In genomic region chr12:3760876-3761590, GRCm38 (mm10) we compare ENCODE assay signal across 17 mouse cellular contexts. TPM values are rescaled to one million over a fixed set of nuclear protein-coding genes. Genes with fewer than 3 reads are reported as not detected.
A peak's percentile ranks its signal among the peaks of the same experiment; 100 is the strongest.
DNase-seq lines count a peak whose midpoint lies in the region; ATAC-seq and TF ChIP-seq lines count a peak whose summit lies in the region.
"Had no signal": no experiment of that assay in that cellular context is flagged by ENCODE, and none has a peak within 500 bp of the region (broad histone marks: within the 10 kb centered on the region; RNA-seq: fewer than 3 reads in every experiment).

No protein-coding gene starts in this region.

- H3K4me2 ChIP-seq in neural tube, embryonic 13.5 days, result no peak overlapping the region
- no peak overlapping the region for H3K4me2 ChIP-seq in forebrain, postnatal 0 days (ENCODE audit: low read depth)
- no peak overlapping the region for H3K4me2 ChIP-seq in intestine, embryonic 15.5 days (replicated peaks)
- H3K4me2 ChIP-seq: embryonic facial prominence, embryonic 15.5 days; heart, embryonic 12.5 days; limb, embryonic 13.5 days; liver, embryonic 15.5 days had no signal

- no peak for TF ChIP-seq POLR2A in olfactory bulb, adult 2 months (IDR thresholded peaks at IDR 0.05; ENCODE audit: insufficient read depth, low read depth, low read length)

- H3K9ac ChIP-seq in neural tube, embryonic 13.5 days, result no peak overlapping the region
- H3K9ac ChIP-seq in forebrain, postnatal 0 days, result no peak overlapping the region
- no peak overlapping the region for H3K9ac ChIP-seq in intestine, embryonic 15.5 days
- H3K9ac ChIP-seq: embryonic facial prominence, embryonic 15.5 days; heart, embryonic 12.5 days; limb, embryonic 13.5 days; liver, embryonic 15.5 days had no signal

- H3K36me3 ChIP-seq in neural tube, embryonic 13.5 days, result no peaks in the 10 kb centered on the region; the same call in 1 of the 2 replicates
- no peaks in the 10 kb centered on the region for H3K36me3 ChIP-seq in forebrain, postnatal 0 days (ENCODE audit: insufficient read depth)
- no peaks in the 10 kb centered on the region for H3K36me3 ChIP-seq in intestine, embryonic 15.5 days
- H3K36me3 ChIP-seq: embryonic facial prominence, embryonic 15.5 days; G1E; heart, embryonic 12.5 days; liver, embryonic 15.5 days had no signal

- no peak overlapping the region for H3K4me3 ChIP-seq in neural tube, embryonic 13.5 days
- no peak overlapping the region for H3K4me3 ChIP-seq in forebrain, postnatal 0 days (ENCODE audit: low read depth, low read length)
- H3K4me3 ChIP-seq in olfactory bulb, adult 2 months (ENCODE audit: insufficient read depth, low read depth, low read length), result no peak overlapping the region
- H3K4me3 ChIP-seq in intestine, embryonic 15.5 days (replicated peaks), result no peak overlapping the region
- H3K4me3 ChIP-seq: embryonic facial prominence, embryonic 15.5 days; heart, embryonic 12.5 days; limb, embryonic 13.5 days; liver, embryonic 15.5 days had no signal

- H3K27ac ChIP-seq in neural tube, embryonic 13.5 days (replicated peaks), result peak overlapping the region; percentile 63
- H3K27ac ChIP-seq in forebrain, postnatal 0 days (ENCODE audit: low read depth, low read length), result 0 out of 2 replicates have a peak overlapping the region, but pooled peaks have one; percentile 29
- peak overlapping the region; percentile 20; the same call in 1 of the 2 replicates for H3K27ac ChIP-seq in olfactory bulb, adult 2 months (ENCODE audit: insufficient read depth, low read depth, low read length)
- H3K27ac ChIP-seq in intestine, embryonic 15.5 days, result no peak overlapping the region
- H3K27ac ChIP-seq: embryonic facial prominence, embryonic 15.5 days; limb, embryonic 13.5 days; liver, embryonic 15.5 days had no signal

- no peak for DNase-seq in frontal cortex, adult 2 months (ENCODE audit: extremely low spot score in 1 of 2, low spot score in 1 of 2)
- no peak for DNase-seq in neural tube, embryonic 10.5 days (ENCODE audit: extremely low spot score, low spot score)
- no peak for DNase-seq in forebrain, postnatal 0 days
- DNase-seq: adrenal gland, adult 8-10 months; gastrocnemius, postnatal 36 days; heart, postnatal 4 days; layer of hippocampus, postnatal 36 days; lung, postnatal 10 days had no signal

- no peaks in the 10 kb centered on the region for H3K9me3 ChIP-seq in neural tube, embryonic 13.5 days
- H3K9me3 ChIP-seq in forebrain, postnatal 0 days (ENCODE audit: low read length), result no peaks in the 10 kb centered on the region
- H3K9me3 ChIP-seq in intestine, embryonic 15.5 days, result no peaks in the 10 kb centered on the region
- H3K9me3 ChIP-seq: embryonic facial prominence, embryonic 15.5 days; G1E; heart, embryonic 12.5 days; limb, embryonic 13.5 days; liver, embryonic 15.5 days had no signal

- WGBS in neural tube, embryonic 13.5 days, result 58% methylated on average over 4 of the region's 4 CpGs
- 45% methylated on average over 4 of the region's 4 CpGs for WGBS in forebrain, postnatal 0 days
- 41% methylated on average over 4 of the region's 4 CpGs for WGBS in olfactory bulb, adult 2 months
- 82% methylated on average over 4 of the region's 4 CpGs for WGBS in intestine, embryonic 15.5 days

- peaks cover 10% of the 10 kb centered on the region for H3K4me1 ChIP-seq in neural tube, embryonic 13.5 days (replicated peaks)
- H3K4me1 ChIP-seq in forebrain, postnatal 0 days (ENCODE audit: insufficient read depth), result peaks cover 4% of the 10 kb centered on the region; the same call in 1 of the 2 replicates
- peaks cover 6% of the 10 kb centered on the region for H3K4me1 ChIP-seq in olfactory bulb, adult 2 months (ENCODE audit: control insufficient read depth, insufficient read depth, low read length)
- H3K4me1 ChIP-seq in intestine, embryonic 15.5 days (replicated peaks), result peaks cover 12% of the 10 kb centered on the region; the same call in 1 of the 2 replicates
- H3K4me1 ChIP-seq: limb, embryonic 13.5 days had no signal

- peak; percentile 54 for ATAC-seq in frontal cortex, adult (ENCODE audit: low TSS enrichment)
- peak; percentile 72 for ATAC-seq in neural tube, embryonic 13.5 days (ENCODE audit: low read depth)
- ATAC-seq in forebrain, postnatal 0 days, result peak; percentile 81
- no peak for ATAC-seq in intestine, embryonic 15.5 days

- no peak for TF ChIP-seq CTCF in forebrain, postnatal 0 days (IDR thresholded peaks at IDR 0.05; ENCODE audit: low read depth)
- TF ChIP-seq CTCF in olfactory bulb, adult 2 months (IDR thresholded peaks at IDR 0.05; ENCODE audit: insufficient read depth, low read depth, low read length), result no peak

- no peaks in the 10 kb centered on the region for H3K27me3 ChIP-seq in neural tube, embryonic 13.5 days
- H3K27me3 ChIP-seq in forebrain, postnatal 0 days (ENCODE audit: insufficient read depth, low read length), result no peaks in the 10 kb centered on the region
- H3K27me3 ChIP-seq in intestine, embryonic 15.5 days (replicated peaks), result no peaks in the 10 kb centered on the region
- H3K27me3 ChIP-seq: embryonic facial prominence, embryonic 15.5 days; heart, embryonic 12.5 days; limb, embryonic 13.5 days; liver, embryonic 15.5 days had no signal

RNA-seq across cellular contexts. Expression of gene Dnmt3a, which starts 44.8 kb away (rescaled TPM):
- 42.5 and 44.7 TPM in 2 replicates for polyA plus RNA-seq in frontal cortex, adult 2 months (2012; rRNA removed)
- polyA plus RNA-seq in neural tube, embryonic 13.5 days (2015; fragmentation: Nextera tagmentation; extraction: Ambion mirVana), result 95.7 and 118 TPM in 2 replicates
- 54.8 and 72.8 TPM in 2 replicates for total RNA-seq in forebrain, postnatal 0 days (2014; rRNA removed)
- 51.1 and 91.4 TPM in 2 replicates for polyA plus RNA-seq in forebrain, postnatal 0 days (2015; fragmentation: Nextera tagmentation; extraction: Ambion mirVana)
- polyA plus RNA-seq in olfactory bulb, adult 2 months (2012; ENCODE audit: insufficient read depth, insufficient read length, low replicate concordance, missing spikeins), result not detected in 2 replicates
- 114 and 120 TPM in 2 replicates for polyA plus RNA-seq in intestine, embryonic 15.5 days (2015; fragmentation: Nextera tagmentation; extraction: Ambion mirVana)
